Mouse (Mus musculus) midbrain, embryonic 11.5 days (tissue): ENCODE data around the gene Sema6d. TPM values are rescaled to one million over a fixed set of nuclear protein-coding genes. Genes with fewer than 3 reads are reported as not detected.

Experiments
- ATAC-seq: fragments of 200-750 bp; cut with Nextera tagmentation; 2 replicates; pipeline ENCODE4 v1.8.0; 2017; ENCODE audit warnings: moderate TSS enrichment, moderate library complexity; ENCODE audit not compliant: low FRiP score
- DNase-seq: peaks from one replicate; pipeline ENCODE4 v3.0.0; 2015; ENCODE audit warnings: low spot score; ENCODE audit errors: missing footprints
- H3K27ac ChIP-seq: fragments of 300-500 bp; sonication (generic); 2 replicates; pipeline ENCODE4 v1.5.1; 2014; ENCODE audit warnings: low read depth, low read length
- H3K27me3 ChIP-seq: fragments of 300-500 bp; sonication (generic); 2 replicates; pipeline ENCODE4 v1.6.1; 2014; ENCODE audit warnings: mild to moderate bottlenecking, low read length, moderate library complexity, mixed read lengths; ENCODE audit not compliant: control insufficient read depth, insufficient read depth
- H3K36me3 ChIP-seq: fragments of 300-500 bp; sonication (generic); 2 replicates; pipeline ENCODE4 v1.6.1; 2014; ENCODE audit warnings: mild to moderate bottlenecking, low read length, moderate library complexity, mixed read lengths; ENCODE audit not compliant: control insufficient read depth, insufficient read depth
- H3K4me1 ChIP-seq: fragments of 300-500 bp; sonication (generic); 2 replicates; pipeline ENCODE4 v1.6.1; 2014; ENCODE audit warnings: low read length; ENCODE audit not compliant: control insufficient read depth, insufficient read depth
- H3K4me2 ChIP-seq: fragments of 300-500 bp; sonication (generic); 2 replicates; pipeline ENCODE4 v1.6.1; 2014; ENCODE audit warnings: mild to moderate bottlenecking, moderate library complexity
- H3K4me3 ChIP-seq: fragments of 300-500 bp; sonication (generic); 2 replicates; pipeline ENCODE4 v1.5.1; 2014; ENCODE audit warnings: low read depth, low read length
- H3K9ac ChIP-seq: fragments of 300-500 bp; sonication (generic); 2 replicates; pipeline ENCODE4 v1.6.1; 2014; ENCODE audit warnings: low read length
- H3K9me3 ChIP-seq: fragments of 300-500 bp; sonication (generic); 2 replicates; pipeline ENCODE4 v1.6.1; 2016; ENCODE audit warnings: low read length; ENCODE audit not compliant: control insufficient read depth
- WGBS: fragments of 180-500 bp; shearing (Covaris S2); extraction: QIAGEN DNeasy Blood & Tissue Kit; methylation state at CpG from one replicate; pipeline ENCODE4 v1.1.7; 2014; 5-methylcytosine and 5-hydroxymethylcytosine counted together
- polyA plus RNA-seq: library from polyadenylated mRNA; unstranded; fragments of >200 nt; fragmentation: Nextera tagmentation; extraction: Ambion mirVana; gene quantifications from 2 replicates; pipeline ENCODE4 v1.2.1, GENCODE M21; 2014

Sema6d gene
- polyA plus RNA-seq, 1 experiment from 2014 or later = 11.1 TPM

DNA sequence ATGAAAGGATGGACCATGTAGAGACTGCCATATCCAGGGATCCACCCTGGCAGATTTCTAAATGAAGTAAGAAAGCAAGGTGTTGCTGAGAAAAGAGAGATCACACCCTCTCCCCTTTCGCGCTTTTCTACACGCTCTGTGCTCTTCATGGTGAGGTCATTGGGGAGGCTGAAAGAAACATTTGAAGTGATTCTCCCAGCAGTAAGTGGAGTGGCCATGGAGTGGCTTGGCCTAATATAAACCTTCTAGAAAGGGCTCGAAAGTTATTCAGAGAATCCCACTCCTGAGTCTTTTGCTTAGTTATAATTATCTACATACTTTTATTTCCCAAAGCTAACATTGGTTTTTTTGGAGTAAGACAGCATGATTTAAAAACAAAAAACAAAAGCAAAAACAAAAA lies 367.2 kb downstream of the Sema6d start:
- H3K36me3 ChIP-seq = no peaks in the 10 kb centered on the region
- no peak overlapping the region for H3K4me2 ChIP-seq
- H3K9ac ChIP-seq = no peak overlapping the region
- 94% methylated on average over 4 of the region's 4 CpGs for WGBS
- DNase-seq (no peak), ATAC-seq (no peak)
- H3K9me3 ChIP-seq = no peaks in the 10 kb centered on the region
- H3K27me3 ChIP-seq = peaks cover 2% of the 10 kb centered on the region
- H3K27ac ChIP-seq = no peak overlapping the region
- no peak overlapping the region for H3K4me3 ChIP-seq
- no peaks in the 10 kb centered on the region for H3K4me1 ChIP-seq

DNA sequence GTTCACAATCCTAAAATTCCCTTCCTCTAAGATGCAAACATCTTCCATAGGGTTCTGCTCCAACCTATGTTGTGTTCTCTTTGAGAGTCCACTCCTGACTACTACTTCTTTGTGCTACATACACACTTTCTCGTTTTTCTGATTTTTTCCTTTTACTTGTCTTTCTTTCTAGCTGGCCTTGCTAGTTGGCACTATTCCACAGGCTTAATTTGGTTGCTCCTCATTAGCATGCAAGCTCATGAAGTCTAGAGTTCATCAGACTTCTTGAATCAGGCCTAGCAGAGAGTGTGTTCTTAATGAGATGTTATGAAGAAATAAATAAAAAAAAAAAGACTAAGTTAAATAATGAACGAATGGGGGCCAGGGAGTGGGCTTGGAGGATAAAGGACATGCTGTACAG lies 368.3 kb downstream of the Sema6d start:
- Histone ChIP-seq H3K27ac (no peak overlapping the region), H3K4me2 (no peak overlapping the region), H3K27me3 (peaks cover 2% of the 10 kb centered on the region), H3K9ac (no peak overlapping the region), H3K4me3 (no peak overlapping the region), H3K4me1 (no peaks in the 10 kb centered on the region), H3K9me3 (no peaks in the 10 kb centered on the region), H3K36me3 (no peaks in the 10 kb centered on the region)
- DNase-seq = no peak
- no peak for ATAC-seq
- WGBS = 86% methylated on average over 2 of the region's 2 CpGs

DNA sequence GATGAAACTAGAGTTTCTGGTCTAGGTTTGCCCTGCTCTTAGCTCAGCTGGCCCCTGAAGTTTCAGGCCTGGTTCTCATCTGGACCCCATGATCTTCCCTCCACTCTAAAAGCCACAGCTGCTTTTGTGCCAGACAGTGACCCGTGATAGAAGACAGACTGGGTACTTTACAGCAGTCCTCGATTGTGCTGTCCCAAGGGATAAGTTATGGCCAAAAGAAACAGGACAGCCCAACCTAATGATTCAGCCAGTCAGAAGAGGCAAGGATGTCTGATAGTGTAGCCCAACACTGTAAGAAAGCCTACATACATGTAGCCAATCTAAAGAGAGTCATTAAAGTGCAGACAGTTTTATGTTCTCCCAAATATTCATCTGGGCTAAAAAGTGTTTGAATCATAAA lies 371.2 kb downstream of the Sema6d start:
- 73% methylated on average over 2 of the region's 2 CpGs for WGBS
- no peaks in the 10 kb centered on the region for H3K36me3 ChIP-seq
- no peak overlapping the region for H3K9ac ChIP-seq
- no peak for ATAC-seq
- no peak for DNase-seq
- no peak overlapping the region for H3K4me3 ChIP-seq
- no peaks in the 10 kb centered on the region for H3K9me3 ChIP-seq
- no peak overlapping the region for H3K4me2 ChIP-seq
- peaks cover 7% of the 10 kb centered on the region for H3K27me3 ChIP-seq
- no peaks in the 10 kb centered on the region for H3K4me1 ChIP-seq
- H3K27ac ChIP-seq = no peak overlapping the region

DNA sequence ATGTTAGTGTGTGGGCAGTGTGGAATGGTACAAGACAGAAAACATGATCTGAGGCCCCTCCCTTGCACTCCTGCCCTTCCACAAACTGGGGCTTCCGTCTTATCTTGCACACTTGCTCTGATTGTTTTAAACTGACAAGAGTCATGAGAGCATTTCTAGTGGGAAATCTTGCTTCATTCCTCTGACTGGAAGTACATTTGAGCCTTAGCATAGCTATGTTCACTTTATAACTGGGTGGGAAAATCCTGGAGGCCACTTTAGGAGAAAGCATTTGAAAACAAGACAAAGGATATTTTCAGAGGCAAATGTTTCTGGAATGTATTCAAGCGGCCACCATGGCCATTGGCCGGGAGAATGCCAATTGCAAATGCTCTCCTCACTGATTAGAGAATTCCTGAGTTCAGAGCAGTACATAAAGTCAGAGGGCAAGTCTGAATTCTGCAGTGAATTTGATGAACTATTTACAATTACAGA lies 371.6 kb downstream of the Sema6d start:
- no peaks in the 10 kb centered on the region for H3K4me1 ChIP-seq
- WGBS = 73% methylated on average over 3 of the region's 3 CpGs
- no peaks in the 10 kb centered on the region for H3K36me3 ChIP-seq

DNA sequence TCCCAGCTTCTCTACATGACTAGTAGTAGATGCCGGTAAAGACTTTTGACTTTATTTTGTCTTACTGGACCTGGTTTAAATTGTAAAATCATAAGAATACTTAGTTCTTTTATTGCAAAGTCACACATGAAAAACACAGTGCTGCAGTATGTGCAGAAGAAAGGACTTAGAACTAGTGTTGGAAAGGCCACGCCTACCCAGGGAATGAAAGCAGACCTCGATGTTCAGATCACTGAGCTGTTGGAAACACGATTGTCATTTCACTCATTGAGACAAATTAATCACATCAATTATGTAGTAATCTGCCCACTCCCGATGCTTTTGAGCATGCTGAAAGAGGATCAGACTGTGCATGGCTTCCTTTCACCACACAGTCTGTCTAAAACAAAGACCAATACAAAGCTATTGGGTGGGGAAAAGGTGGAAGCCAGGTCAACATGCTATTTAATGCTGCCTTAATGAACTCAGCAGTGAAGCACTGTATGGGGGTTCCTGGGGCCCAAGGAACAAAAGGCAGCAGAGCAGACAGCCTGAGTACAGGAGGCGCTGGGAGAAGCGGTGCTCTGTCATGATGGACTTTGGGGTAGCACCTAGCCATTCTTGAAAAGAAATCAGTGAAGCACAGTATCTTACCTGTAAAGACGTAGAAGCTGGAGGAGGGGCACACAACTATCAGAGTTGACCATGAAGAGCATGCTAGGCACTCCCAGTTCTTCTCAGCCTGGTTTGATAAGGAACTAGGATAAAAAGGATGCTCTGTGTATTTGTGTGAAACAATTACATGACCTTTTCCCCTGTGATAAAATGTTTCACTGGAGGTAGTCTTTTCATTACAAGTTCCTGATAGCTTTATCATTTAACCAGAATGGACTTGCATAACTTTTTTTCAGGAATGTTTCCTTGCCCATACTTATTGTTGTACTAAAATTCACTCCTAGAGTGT lies 375.5 kb downstream of the Sema6d start:
- Histone ChIP-seq H3K4me2 (no peak overlapping the region), H3K27ac (no peak overlapping the region), H3K4me3 (no peak overlapping the region), H3K9me3 (no peaks in the 10 kb centered on the region), H3K27me3 (peaks cover 31% of the 10 kb centered on the region), H3K9ac (no peak overlapping the region), H3K36me3 (no peaks in the 10 kb centered on the region), H3K4me1 (no peaks in the 10 kb centered on the region)
- WGBS = 65% methylated on average over 8 of the region's 8 CpGs
- ATAC-seq (no peak), DNase-seq (no peak)

More for the DNA sequence above, 371.6 kb downstream of the Sema6d start:
- H3K9ac ChIP-seq = no peak overlapping the region
- DNase-seq (no peak), ATAC-seq (no peak)
- peaks cover 7% of the 10 kb centered on the region for H3K27me3 ChIP-seq
- H3K4me2 ChIP-seq = no peak overlapping the region
- no peak overlapping the region for H3K4me3 ChIP-seq
- H3K27ac ChIP-seq = no peak overlapping the region
- H3K9me3 ChIP-seq = no peaks in the 10 kb centered on the region

DNA sequence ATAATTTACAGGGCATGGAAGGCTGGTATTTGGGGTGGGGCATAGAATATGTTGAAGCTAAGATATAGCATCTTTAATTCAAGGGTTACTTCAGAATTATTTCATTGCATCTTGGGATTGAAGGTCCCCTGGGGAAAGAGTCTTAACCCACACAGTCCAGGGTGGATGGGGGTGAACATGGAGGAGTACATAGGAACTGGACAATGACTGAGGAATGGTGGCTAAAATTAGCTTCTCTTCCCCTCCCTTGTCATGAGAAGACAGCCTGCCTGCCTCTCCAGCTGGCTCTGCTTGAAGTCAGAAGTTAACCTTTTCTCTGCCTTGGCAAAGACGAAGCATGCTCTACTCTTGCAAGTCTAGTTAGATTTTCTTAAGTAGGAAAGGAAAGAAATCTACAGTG lies 377.7 kb downstream of the Sema6d start:
- 81% methylated on average over 1 of the region's 1 CpGs for WGBS

DNA sequence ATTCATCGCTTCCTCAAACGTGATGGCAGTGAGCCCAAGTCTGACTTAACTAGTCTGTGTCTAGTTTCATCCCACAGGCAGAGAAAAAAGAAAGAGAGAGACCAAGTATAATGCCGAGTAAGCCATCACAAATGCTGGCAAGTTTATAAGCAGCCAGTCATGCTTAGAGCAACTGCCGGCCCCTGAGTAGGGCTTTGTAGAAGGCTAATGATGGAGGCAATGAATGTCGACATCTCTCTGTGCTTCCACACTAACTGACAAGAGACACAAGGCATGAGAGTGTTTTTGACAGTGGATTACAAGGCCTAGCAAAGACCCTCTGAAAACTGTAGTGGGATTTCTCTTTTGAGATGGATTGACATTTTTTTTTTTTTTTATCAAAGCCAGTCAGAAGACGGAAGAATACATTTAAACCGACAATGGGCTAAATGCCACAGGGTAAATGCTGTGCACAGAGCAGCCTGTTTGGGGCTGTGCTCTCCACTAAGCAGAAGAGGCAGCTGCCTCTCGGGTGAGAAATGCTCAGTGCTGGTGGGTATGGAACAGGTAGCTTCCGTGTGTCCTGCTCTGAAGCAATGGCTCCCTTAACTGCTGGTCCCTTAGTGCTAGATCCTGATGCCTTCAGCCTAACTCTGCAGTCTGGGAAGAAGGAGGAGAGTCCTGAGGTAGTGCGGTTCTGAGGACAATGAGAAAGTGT lies 380.7 kb downstream of the Sema6d start:
- Histone ChIP-seq H3K9ac (no peak overlapping the region), H3K36me3 (no peaks in the 10 kb centered on the region), H3K4me3 (no peak overlapping the region), H3K4me1 (peaks cover 2% of the 10 kb centered on the region; the same call in 1 of the 2 replicates), H3K27me3 (peaks cover 25% of the 10 kb centered on the region; the same call in 1 of the 2 replicates), H3K9me3 (no peaks in the 10 kb centered on the region), H3K4me2 (no peak overlapping the region), H3K27ac (no peak overlapping the region)
- DNase-seq (peak; percentile 85), ATAC-seq (peak; percentile 59)
- 48% methylated on average over 10 of the region's 10 CpGs for WGBS

More for the DNA sequence above, 377.7 kb downstream of the Sema6d start:
- Histone ChIP-seq H3K4me3 (no peak overlapping the region), H3K27ac (no peak overlapping the region), H3K9me3 (no peaks in the 10 kb centered on the region), H3K4me1 (peaks cover 2% of the 10 kb centered on the region; the same call in 1 of the 2 replicates), H3K9ac (no peak overlapping the region), H3K36me3 (no peaks in the 10 kb centered on the region), H3K27me3 (peaks cover 28% of the 10 kb centered on the region; the same call in 1 of the 2 replicates), H3K4me2 (no peak overlapping the region)
- DNase-seq (no peak), ATAC-seq (no peak)

DNA sequence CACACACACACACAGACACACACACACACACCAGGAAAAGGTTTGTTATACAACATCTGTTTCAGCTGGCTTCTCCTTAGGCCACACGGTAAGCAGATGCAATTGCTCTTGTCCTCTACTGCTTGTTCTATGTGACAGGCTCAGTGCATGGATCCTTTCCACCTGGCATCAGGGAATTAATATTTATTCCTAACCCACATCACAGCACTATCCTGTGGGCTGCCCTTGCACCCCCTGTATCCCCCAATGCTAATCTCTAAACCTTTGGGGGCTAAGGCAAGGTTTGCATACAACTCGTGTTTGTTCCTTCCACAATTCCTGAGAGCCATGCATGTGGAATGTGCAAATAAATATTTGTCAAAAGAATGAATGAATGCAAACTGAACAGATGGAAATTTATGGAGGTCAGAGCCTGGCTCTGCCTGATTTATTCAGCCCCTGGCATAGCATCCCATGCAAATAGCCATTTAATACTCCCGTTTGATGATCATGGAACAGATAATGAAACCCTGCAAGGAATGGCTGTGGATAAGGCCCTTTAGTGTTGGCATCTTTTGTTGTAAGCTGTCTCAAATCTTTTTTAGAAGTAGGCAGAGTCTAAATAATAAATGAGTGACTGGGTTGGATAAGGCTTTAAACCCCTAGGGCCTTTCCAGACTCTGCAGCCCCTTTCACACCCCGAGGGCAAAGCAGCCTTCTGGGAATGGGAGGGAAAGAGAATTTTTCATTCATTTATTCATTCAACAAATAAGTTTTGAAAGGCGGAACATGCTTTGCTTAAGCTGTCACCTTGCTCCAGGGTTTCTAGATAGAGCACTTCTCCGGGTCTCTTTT lies 383.1 kb downstream of the Sema6d start:
- ATAC-seq = peak; percentile 76

More for the DNA sequence above, 383.1 kb downstream of the Sema6d start:
- H3K9ac ChIP-seq = no peak overlapping the region
- DNase-seq = peak; percentile 87
- no peaks in the 10 kb centered on the region for H3K36me3 ChIP-seq
- H3K4me3 ChIP-seq = no peak overlapping the region
- H3K4me1 ChIP-seq = peaks cover 2% of the 10 kb centered on the region; the same call in 1 of the 2 replicates
- 41% methylated on average over 6 of the region's 6 CpGs for WGBS
- no peaks in the 10 kb centered on the region for H3K9me3 ChIP-seq
- no peak overlapping the region for H3K27ac ChIP-seq
- peaks cover 15% of the 10 kb centered on the region; the same call in 1 of the 2 replicates for H3K27me3 ChIP-seq
- no peak overlapping the region for H3K4me2 ChIP-seq
